Mouse (Mus musculus) lung, adult 2 months (tissue): Measurements from ENCODE around the gene Gm17416. TPM values are rescaled to one million over a fixed set of nuclear protein-coding genes. Genes with fewer than 3 reads are reported as not detected.
A peak's percentile ranks its signal among the peaks of the same experiment; 100 is the strongest.

Source experiments
- DNase-seq: peaks from one replicate; pipeline ENCODE4 v3.0.0; 2022
- H3K4me1 ChIP-seq: fragments of 200-500 bp; 2 replicates; pipeline ENCODE4 v1.6.1; 2011; ENCODE audit warnings: low read length; ENCODE audit not compliant: control insufficient read depth, insufficient read depth
- H3K4me3 ChIP-seq: fragments of 200-500 bp; replicated peaks from 2 replicates; pipeline ENCODE3; 2011; ENCODE audit warnings: low read depth, mild to moderate bottlenecking, control low read depth, low read length; ENCODE audit errors: extremely low read depth
- CTCF ChIP-seq: fragments of 200-500 bp; IDR thresholded peaks from 2 replicates; pipeline ENCODE4 v1.5.1; 2011; ENCODE audit warnings: mild to moderate bottlenecking, low read length, control low read depth; ENCODE audit not compliant: insufficient read depth
- POLR2A ChIP-seq: fragments of 200-500 bp; IDR thresholded peaks from 2 replicates; pipeline ENCODE4 v1.6.1; 2011; ENCODE audit warnings: low read depth, mild to moderate bottlenecking, control low read depth, low read length, borderline replicate concordance; ENCODE audit errors: extremely low read depth
- WGBS: fragments of 180-500 bp; shearing (Covaris S2); methylation state at CpG from one replicate; pipeline ENCODE4 v1.1.7; 2018; 5-methylcytosine and 5-hydroxymethylcytosine counted together
- polyA plus RNA-seq: library from polyadenylated mRNA; depleted of rRNA; stranded (reverse); fragments of >200 nt; gene quantifications from 2 replicates; pipeline ENCODE4 v1.2.3, GENCODE M21; 2012

Gene Gm17416
- polyA plus RNA-seq, 1 experiment: not detected

GRCm38 (mm10) chr2:152570313-152570712 is 1.2 kb downstream of the Gm17416 start:
- no peak for DNase-seq
- TF ChIP-seq POLR2A (no peak), CTCF (no peak)
- Histone ChIP-seq H3K4me3 (no peak overlapping the region), H3K4me1 (no peaks in the 10 kb centered on the region)
- WGBS: 62% methylated on average over 6 of the region's 6 CpGs

- 58% methylated on average over 11 of the region's 11 CpGs for WGBS
- Histone ChIP-seq H3K4me1 (no peaks in the 10 kb centered on the region), H3K4me3 (no peak within 1 kb of the TSS)
- TF ChIP-seq POLR2A (no peak), CTCF (0 out of 2 replicates have a peak, but pooled peaks have one; percentile 17)
- DNase-seq: no peak
Measured at GRCm38 (mm10) chr2:152572114-152572794, 3.1 kb downstream of the Gm17416 start, which contains the start of gene Defb21. Defb21 (plus strand) TSS chr2:152572744.

- DNase-seq: no peak
- H3K4me1 ChIP-seq: no peaks in the 10 kb centered on the region
- no peak for TF ChIP-seq POLR2A
- no peak for TF ChIP-seq CTCF
- whole genome bisulfite sequencing: 84% methylated on average over 8 of the region's 8 CpGs
- H3K4me3 ChIP-seq: no peak overlapping the region
Measured at GRCm38 (mm10) chr2:152573484-152573883, 4.3 kb downstream of the Gm17416 start.

GRCm38 (mm10) chr2:152580107-152580506 is 11.0 kb downstream of the Gm17416 start, which contains the start of gene Defb19:
Defb19 (minus strand) TSS chr2:152580312.
- Histone ChIP-seq H3K4me1 (no peaks in the 10 kb centered on the region), H3K4me3 (no peak within 1 kb of the TSS)
- DNase-seq: no peak
- TF ChIP-seq CTCF (no peak), POLR2A (no peak)
- WGBS: 67% methylated on average over 7 of the region's 7 CpGs

GRCm38 (mm10) chr2:152580612-152581011 is 11.5 kb downstream of the Gm17416 start:
- no peak for TF ChIP-seq CTCF
- no peak for TF ChIP-seq POLR2A
- Histone ChIP-seq H3K4me3 (no peak overlapping the region), H3K4me1 (no peaks in the 10 kb centered on the region)
- 76% methylated on average over 11 of the region's 11 CpGs for WGBS
- no peak for DNase-seq

- H3K4me3 ChIP-seq: no peak overlapping the region
- no peak for DNase-seq
- H3K4me1 ChIP-seq: no peaks in the 10 kb centered on the region
- peak; percentile 21; the same call in 1 of the 2 replicates for TF ChIP-seq CTCF
- TF ChIP-seq POLR2A: no peak
- 73% methylated on average over 4 of the region's 4 CpGs for WGBS
Measured at GRCm38 (mm10) chr2:152586926-152587560, 17.9 kb downstream of the Gm17416 start.

- Histone ChIP-seq H3K4me3 (no peak overlapping the region), H3K4me1 (no peaks in the 10 kb centered on the region)
- WGBS: 30% methylated on average over 2 of the region's 2 CpGs
- TF ChIP-seq CTCF: no peak
- TF ChIP-seq POLR2A: no peak
- no peak for DNase-seq
Measured at GRCm38 (mm10) chr2:152588450-152588849, 19.3 kb downstream of the Gm17416 start.

GRCm38 (mm10) chr2:152589021-152589420 is 19.9 kb downstream of the Gm17416 start:
- H3K4me3 ChIP-seq: no peak overlapping the region
- 42% methylated on average over 6 of the region's 6 CpGs for WGBS

GRCm38 (mm10) chr2:152599299-152599698 is 30.2 kb downstream of the Gm17416 start, which contains the start of gene Defb45:
Defb45 (minus strand) TSS chr2:152599399.
- Histone ChIP-seq H3K4me1 (no peaks in the 10 kb centered on the region), H3K4me3 (no peak within 1 kb of the TSS)
- TF ChIP-seq CTCF: no peak
- TF ChIP-seq POLR2A: no peak
- no peak for DNase-seq
- 48% methylated on average over 7 of the region's 7 CpGs for WGBS

More at GRCm38 (mm10) chr2:152589021-152589420, 19.9 kb downstream of the Gm17416 start:
- no peaks in the 10 kb centered on the region for H3K4me1 ChIP-seq
- TF ChIP-seq CTCF: no peak
- DNase-seq: no peak

GRCm38 (mm10) chr2:152600076-152600475 is 30.9 kb downstream of the Gm17416 start:
- Histone ChIP-seq H3K4me1 (no peaks in the 10 kb centered on the region), H3K4me3 (no peak overlapping the region)
- TF ChIP-seq POLR2A (no peak), CTCF (no peak)
- no peak for DNase-seq
- WGBS: 79% methylated on average over 6 of the region's 6 CpGs
